Mouse (Mus musculus) forebrain, embryonic 14.5 days (tissue): ENCODE measurements around the gene Gsk3a. TPM values are rescaled to one million over a fixed set of nuclear protein-coding genes. Genes with fewer than 3 reads are reported as not detected.

Experiments
- microRNA-seq: library from miRNA; unstranded; fragments of <30 nt; microRNA quantifications from one replicate; pipeline ENCODE4, GENCODE M21; 2016
- polyA plus RNA-seq: library from polyadenylated mRNA; unstranded; fragments of >200 nt; fragmentation: Nextera tagmentation; extraction: Ambion mirVana; gene quantifications from 2 replicates; pipeline ENCODE4 v1.2.1, GENCODE M21; 2014

Gene Gsk3a
- polyA plus RNA-seq, 1 experiment from 2014 or later = 20.2 TPM

Small RNA genes lying within 50 kb of the gene (microRNA-seq; reads per million reads assigned to microRNA genes)
- gene Mir7048 = not detected

Other genes starting within 250 kb of the Gsk3a start
- 122 and 183 TPM in 2 replicates for gene Atp1a3, start 231.9 kb downstream of the Gsk3a start, polyA plus RNA-seq
- gene Grik5, start 165.5 kb downstream of the Gsk3a start, polyA plus RNA-seq = 11.2 and 14.2 TPM in 2 replicates
- gene Zfp574, start 165.3 kb downstream of the Gsk3a start, polyA plus RNA-seq = 18.9 and 28.4 TPM in 2 replicates
- gene Pou2f2, start 58.1 kb downstream of the Gsk3a start, polyA plus RNA-seq = 15.5 and 21.1 TPM in 2 replicates
- gene Dedd2, start 17.2 kb downstream of the Gsk3a start, polyA plus RNA-seq = 10.8 and 12.5 TPM in 2 replicates
- 2.3 and 2.8 TPM in 2 replicates for gene Zfp526, start 16.4 kb downstream of the Gsk3a start, polyA plus RNA-seq
- 7.7 and 8.2 TPM in 2 replicates for gene Erf, start 12.9 kb upstream of the Gsk3a start, polyA plus RNA-seq
- gene Cic, start 29.9 kb upstream of the Gsk3a start, polyA plus RNA-seq = 37.4 and 38.7 TPM in 2 replicates
- 574 and 635 TPM in 2 replicates for gene Pafah1b3, start 60.1 kb upstream of the Gsk3a start, polyA plus RNA-seq
- 1.8 and 2.2 TPM in 2 replicates for gene Prr19, start 63.6 kb upstream of the Gsk3a start, polyA plus RNA-seq
- gene Tmem145, start 68.3 kb upstream of the Gsk3a start, polyA plus RNA-seq = 14.5 and 25.5 TPM in 2 replicates
- gene Megf8, start 79.3 kb upstream of the Gsk3a start, polyA plus RNA-seq = 13.3 and 17.5 TPM in 2 replicates
- gene Cnfn, start 131.9 kb upstream of the Gsk3a start, polyA plus RNA-seq = not detected in 2 replicates
- gene Lipe, start 160.9 kb upstream of the Gsk3a start, polyA plus RNA-seq = 5.3 and 8.3 TPM in 2 replicates
- gene Cxcl17, start 175.0 kb upstream of the Gsk3a start, polyA plus RNA-seq = not detected in 2 replicates
- gene Ceacam1, start 239.8 kb upstream of the Gsk3a start, polyA plus RNA-seq = 0.95 and 0.99 TPM in 2 replicates